In the genomic region with DNA sequence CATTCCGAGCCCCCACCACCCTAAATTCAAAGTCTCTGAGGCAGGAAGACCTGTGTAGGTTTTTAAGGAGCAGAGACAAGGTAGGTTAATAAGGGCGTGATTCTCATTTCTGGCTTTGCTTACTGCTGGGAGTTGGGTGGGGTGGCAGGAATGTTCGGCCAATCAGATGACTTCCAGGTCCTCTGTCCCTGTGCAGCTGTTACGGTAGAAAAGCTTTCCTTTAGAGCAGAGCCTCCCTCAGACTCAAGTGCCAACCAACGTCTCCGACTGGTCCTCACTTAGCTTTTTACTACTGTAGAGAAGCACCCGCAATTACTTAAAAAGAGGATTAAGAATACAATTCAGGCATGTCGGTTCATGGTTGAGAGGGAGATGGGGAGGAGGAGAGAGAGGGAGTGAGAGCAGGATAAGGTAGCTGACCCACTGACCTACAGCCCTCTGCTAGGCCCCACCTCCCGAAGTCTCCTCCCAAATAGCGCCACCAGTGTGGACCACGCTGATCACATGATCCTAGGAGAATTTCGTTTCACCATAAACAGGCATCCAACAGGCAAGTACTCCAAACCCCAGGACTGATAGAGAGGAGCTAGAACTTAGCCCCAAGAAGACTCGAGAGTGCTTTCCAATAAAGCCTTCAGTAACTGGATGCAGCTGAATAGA, we compare ENCODE assay signal across 18 mouse cellular contexts. TPM values are rescaled to one million over a fixed set of nuclear protein-coding genes. Genes with fewer than 3 reads are reported as not detected.
DNase-seq lines count a peak whose midpoint lies in the region; ATAC-seq and TF ChIP-seq lines count a peak whose summit lies in the region.
"Had no signal": no experiment of that assay in that cellular context is flagged by ENCODE, and none has a peak within 500 bp of the region (broad histone marks: within the 10 kb centered on the region; RNA-seq: fewer than 3 reads in every experiment).

No protein-coding gene starts in this region.

- TF ChIP-seq POLR2A in kidney, adult 2 months (IDR thresholded peaks at IDR 0.05; ENCODE audit: low read depth, low read length), result no peak
- peak; percentile 37 for TF ChIP-seq POLR2A in ES-Bruce4 (IDR thresholded peaks at IDR 0.05; ENCODE audit: insufficient read depth, low read length)

- WGBS in kidney, postnatal 0 days, result 39% methylated on average over 13 of the region's 13 CpGs
- 60% methylated on average over 13 of the region's 13 CpGs for WGBS in kidney, adult 2 months
- 30% methylated on average over 13 of the region's 13 CpGs for WGBS in embryonic facial prominence, embryonic 13.5 days

- H3K27me3 ChIP-seq in kidney, postnatal 0 days (ENCODE audit: insufficient read depth, low read length), result no peaks in the 10 kb centered on the region
- no peaks in the 10 kb centered on the region for H3K27me3 ChIP-seq in kidney, adult 2 months (replicated peaks; ENCODE audit: control insufficient read depth, insufficient read depth, low read length)
- H3K27me3 ChIP-seq in ES-Bruce4 (ENCODE audit: control insufficient read depth, insufficient read depth, low read length, poor library complexity, severe bottlenecking), result no peaks in the 10 kb centered on the region
- H3K27me3 ChIP-seq in embryonic facial prominence, embryonic 13.5 days, result no peaks in the 10 kb centered on the region
- H3K27me3 ChIP-seq: hindbrain, embryonic 15.5 days; lung, embryonic 15.5 days had no signal

- no peaks in the 10 kb centered on the region for H3K36me3 ChIP-seq in kidney, postnatal 0 days (ENCODE audit: insufficient read depth, low read length)
- H3K36me3 ChIP-seq in kidney, adult 2 months (ENCODE audit: control insufficient read depth, insufficient read depth, low read length), result no peaks in the 10 kb centered on the region
- H3K36me3 ChIP-seq in ES-Bruce4 (ENCODE audit: control insufficient read depth, insufficient read depth, low read length, poor library complexity, severe bottlenecking) (no peaks in the 10 kb centered on the region), ES-E14 (ENCODE audit: control insufficient read depth, insufficient read depth, low read length, poor library complexity, severe bottlenecking) (no peaks in the 10 kb centered on the region)
- no peaks in the 10 kb centered on the region for H3K36me3 ChIP-seq in embryonic facial prominence, embryonic 13.5 days
- H3K36me3 ChIP-seq: hindbrain, embryonic 15.5 days; lung, embryonic 15.5 days had no signal

- no peak for TF ChIP-seq CTCF in kidney, postnatal 0 days (IDR thresholded peaks at IDR 0.05; ENCODE audit: low read depth)
- TF ChIP-seq CTCF in kidney, adult 2 months (conservative IDR thresholded peaks at IDR 0.05; ENCODE audit: insufficient read depth, insufficient read length, low read depth, low read length), result no peak
- TF ChIP-seq CTCF in ES-Bruce4 (IDR thresholded peaks at IDR 0.05; ENCODE audit: low read depth, low read length), result no peak

- in situ Hi-C loops in ES-E14 (cut with MboI; ENCODE audit: low sequenced_read_pairs in 2 of 2, unreplicated experiment in 2 of 2), result no loop called here

- no peak overlapping the region for H3K27ac ChIP-seq in kidney, postnatal 0 days
- no peak overlapping the region for H3K27ac ChIP-seq in kidney, adult 2 months (ENCODE audit: insufficient read depth, low read depth, low read length)
- H3K27ac ChIP-seq in ES-Bruce4 (ENCODE audit: insufficient read depth, low read length) (peak overlapping the region; percentile 78), ES-E14 (ENCODE audit: insufficient read depth, low read depth, low read length, poor library complexity, severe bottlenecking) (no peak overlapping the region)
- H3K27ac ChIP-seq in embryonic facial prominence, embryonic 13.5 days, result no peak overlapping the region
- H3K27ac ChIP-seq: lung, embryonic 15.5 days had no signal

- H3K9me3 ChIP-seq in kidney, postnatal 0 days (replicated peaks; ENCODE audit: low read length), result no peaks in the 10 kb centered on the region
- H3K9me3 ChIP-seq in ES-Bruce4 (replicated peaks; ENCODE audit: control insufficient read depth, insufficient read depth, low read length, poor library complexity, severe bottlenecking) (no peaks in the 10 kb centered on the region), ES-E14 (ENCODE audit: control insufficient read depth, insufficient read depth, low read depth, low read length) (no peaks in the 10 kb centered on the region)
- H3K9me3 ChIP-seq in embryonic facial prominence, embryonic 13.5 days, result 0 out of 2 replicates have a peak, but pooled peaks cover 6% of the 10 kb centered on the region
- H3K9me3 ChIP-seq: hindbrain, embryonic 15.5 days; lung, embryonic 15.5 days had no signal

- H3K9ac ChIP-seq in kidney, postnatal 0 days (ENCODE audit: low read depth, low read length), result no peak overlapping the region
- H3K9ac ChIP-seq in ES-Bruce4 (ENCODE audit: low read depth, poor library complexity, severe bottlenecking), result peak overlapping the region; percentile 60
- no peak overlapping the region for H3K9ac ChIP-seq in ES-E14 (ENCODE audit: insufficient read depth, low read depth, low read length, poor library complexity, severe bottlenecking)
- no peak overlapping the region for H3K9ac ChIP-seq in embryonic facial prominence, embryonic 13.5 days
- H3K9ac ChIP-seq: hindbrain, embryonic 15.5 days; lung, embryonic 15.5 days had no signal

- peak; percentile 18; the same call in 1 of the 2 replicates for ATAC-seq in kidney, postnatal 0 days (replicated peaks; ENCODE audit: low FRiP score, low read depth)
- no peak for ATAC-seq in embryonic facial prominence, embryonic 13.5 days (ENCODE audit: insufficient number of reproducible peaks, insufficient read depth, low FRiP score, low TSS enrichment, low read depth)
- ATAC-seq: CD4-positive, CD25-positive, alpha-beta regulatory T cell, adult 4 months had no signal

- no peak for TF ChIP-seq EP300 in ES-Bruce4 (IDR thresholded peaks at IDR 0.05; ENCODE audit: insufficient read depth, low read depth, low read length)

- H3K4me1 ChIP-seq in kidney, postnatal 0 days (replicated peaks; ENCODE audit: insufficient read depth, low read length), result no peaks in the 10 kb centered on the region
- peaks cover 3% of the 10 kb centered on the region; the same call in 1 of the 2 replicates for H3K4me1 ChIP-seq in kidney, adult 2 months (ENCODE audit: control insufficient read depth, insufficient read depth, low read length)
- H3K4me1 ChIP-seq in ES-Bruce4 (ENCODE audit: control insufficient read depth, insufficient read depth, low read length) (no peaks in the 10 kb centered on the region), ES-E14 (ENCODE audit: control insufficient read depth in 2 of 2, insufficient read depth in 2 of 2, low read length in 2 of 2, poor library complexity in 1 of 2) (peaks cover 0 to 4% of the 10 kb centered on the region in 2 experiments; a peak in 1 of 4 replicates)
- H3K4me1 ChIP-seq in embryonic facial prominence, embryonic 13.5 days, result peaks cover 16% of the 10 kb centered on the region; the same call in 1 of the 2 replicates
- H3K4me1 ChIP-seq: lung, embryonic 15.5 days had no signal

- no peak overlapping the region for H3K4me2 ChIP-seq in kidney, postnatal 0 days (ENCODE audit: low read length)
- peak overlapping the region; percentile 61; the same call in 1 of the 2 replicates for H3K4me2 ChIP-seq in embryonic facial prominence, embryonic 13.5 days

- no peak overlapping the region for H3K4me3 ChIP-seq in kidney, postnatal 0 days (replicated peaks; ENCODE audit: low read depth, low read length)
- no peak overlapping the region for H3K4me3 ChIP-seq in kidney, adult 2 months (ENCODE audit: insufficient read depth, low read depth, low read length)
- H3K4me3 ChIP-seq in ES-Bruce4 (ENCODE audit: low read depth, low read length) (peak overlapping the region; percentile 61), ES-E14 (ENCODE audit: insufficient read depth in 1 of 2, low read depth in 1 of 2, low read length in 2 of 2, poor library complexity in 1 of 2, severe bottlenecking in 1 of 2) (peak overlapping the region; percentile 35 to 49; a peak in 3 of 4 replicates)
- no peak overlapping the region for H3K4me3 ChIP-seq in embryonic facial prominence, embryonic 13.5 days

- DNase-seq in kidney, postnatal 0 days (ENCODE audit: low spot score), result peak; percentile 71
- no peak for DNase-seq in kidney, adult 2 months
- peak; percentile 55 for DNase-seq in ES-E14 (ENCODE audit: low read depth, low spot score)
- no peak for DNase-seq in adrenal gland, adult 8-10 months
- no peak for DNase-seq in adrenal gland, postnatal 14 days
- DNase-seq in frontal cortex, postnatal 25 days (ENCODE audit: low spot score in 2 of 2), result no peak
- DNase-seq: gastrocnemius, postnatal 25 days; kidney, adult 11 months; right cerebral cortex, adult 18-20 months; spleen, adult 18-20 months had no signal

TF ChIP-seq in ES-E14, 5 proteins besides CTCF, POLR2A, EP300 and RAD21:
- no peak for TF ChIP-seq CHD2 (IDR thresholded peaks at IDR 0.05; ENCODE audit: low read depth, low read length)
- TF ChIP-seq ZNF384 (IDR thresholded peaks at IDR 0.05; ENCODE audit: low read depth, low read length), result no peak
- TF ChIP-seq MAFK (IDR thresholded peaks at IDR 0.05; ENCODE audit: insufficient read depth, low read depth, low read length), result no peak
- no peak for TF ChIP-seq ZC3H11A (IDR thresholded peaks at IDR 0.05; ENCODE audit: borderline replicate concordance, low read depth, low read length)
- TF ChIP-seq HCFC1 (IDR thresholded peaks at IDR 0.05; ENCODE audit: borderline replicate concordance, insufficient read depth, low read length), result no peak

RNA-seq across cellular contexts. Expression of gene Lrp3, which starts 17.6 kb away (rescaled TPM):
- polyA plus RNA-seq in kidney, postnatal 0 days (2015; fragmentation: Nextera tagmentation; extraction: Ambion mirVana), result 3.7 and 4.1 TPM in 2 replicates
- polyA plus RNA-seq in kidney, adult 2 months (2012; rRNA removed), result 19.7 and 22.6 TPM in 2 replicates
- 3.2 and 3.6 TPM in 2 replicates for polyA plus RNA-seq in ES-Bruce4 (2011; ENCODE audit: insufficient read depth, insufficient read length, low read depth, missing spikeins)
- 3.1 and 3.7 TPM in 2 replicates for total RNA-seq in ES-E14 (2012; rRNA removed)
- 10.3 and 11.2 TPM in 2 replicates for polyA plus RNA-seq in embryonic facial prominence, embryonic 13.5 days (2015; fragmentation: Nextera tagmentation; extraction: Ambion mirVana)
- total RNA-seq in adrenal gland, adult 8-10 months (2022), result 10 to 100 TPM; 21.8 to 24.6 (median 24.3) TPM
- 15.1 and 18.3 TPM in 2 replicates for total RNA-seq in adrenal gland, postnatal 14 days (2021)
- total RNA-seq: megakaryocyte progenitor cell, adult 5-6 weeks; neutrophil, adult 5-6 weeks had no signal

RNA-seq across cellular contexts. Expression of gene Slc7a10, which starts 46.7 kb away (rescaled TPM):
- 0.26 and 0.28 TPM in 2 replicates for polyA plus RNA-seq in kidney, postnatal 0 days (2015; fragmentation: Nextera tagmentation; extraction: Ambion mirVana)
- polyA plus RNA-seq in kidney, adult 2 months (2012; rRNA removed), result 2.5 and 7.0 TPM in 2 replicates
- not detected in 2 replicates for polyA plus RNA-seq in ES-Bruce4 (2011; ENCODE audit: insufficient read depth, insufficient read length, low read depth, missing spikeins)
- 0.26 TPM in 1 of 2 replicates, not detected in the other for total RNA-seq in ES-E14 (2012; rRNA removed)
- polyA plus RNA-seq in embryonic facial prominence, embryonic 13.5 days (2015; fragmentation: Nextera tagmentation; extraction: Ambion mirVana), result 5.3 and 5.5 TPM in 2 replicates
- 10 to 100 TPM; 12.2 to 29.7 (median 14.9) TPM for total RNA-seq in adrenal gland, adult 8-10 months (2022)
- 1.5 and 3.6 TPM in 2 replicates for total RNA-seq in adrenal gland, postnatal 14 days (2021)
- total RNA-seq: megakaryocyte progenitor cell, adult 5-6 weeks; neutrophil, adult 5-6 weeks had no signal
- polyA plus RNA-seq: liver, adult 2 months had no signal

Comparison
In these comparisons a context has a peak if more than half of its experiments do, and no peak if none do; other contexts are left out.
1. DNase-seq: peak in kidney, postnatal 0 days (single experiment) and ES-E14 (single experiment); none in kidney, adult 2 months (single experiment), adrenal gland, adult 8-10 months (single experiment), adrenal gland, postnatal 14 days (single experiment) and frontal cortex, postnatal 25 days (0 of 2).
2. H3K4me3 ChIP-seq: peak in ES-Bruce4 (single experiment) and ES-E14 (2 of 2); none in kidney, postnatal 0 days (single experiment), kidney, adult 2 months (single experiment) and embryonic facial prominence, embryonic 13.5 days (single experiment).